Mouse (Mus musculus) kidney, embryonic 16.5 days (tissue): ENCODE data around the gene Gm17662. TPM values are rescaled to one million over a fixed set of nuclear protein-coding genes. Genes with fewer than 3 reads are reported as not detected.

Experiments used
- polyA plus RNA-seq: library from polyadenylated mRNA; unstranded; fragments of >200 nt; fragmentation: Nextera tagmentation; extraction: Ambion mirVana; gene quantifications from 2 replicates; pipeline ENCODE4 v1.2.1, GENCODE M21; 2015

Gm17662 gene
- polyA plus RNA-seq, 1 experiment from 2014 or later, result not detected

Other genes with a start within 250 kb of the Gm17662 start
- gene C8b, start 91.0 kb upstream of the Gm17662 start, polyA plus RNA-seq, result 0.20 and 0.36 TPM in 2 replicates
- gene C8a, start 19.1 kb downstream of the Gm17662 start, polyA plus RNA-seq, result 0.31 and 0.32 TPM in 2 replicates
- gene Fyb2, start 56.1 kb downstream of the Gm17662 start, polyA plus RNA-seq, result 0.40 and 0.64 TPM in 2 replicates